Mouse (Mus musculus) embryonic facial prominence, embryonic 10.5 days (tissue): Measurements from ENCODE around the gene Cyp26a1. TPM values are rescaled to one million over a fixed set of nuclear protein-coding genes. Genes with fewer than 3 reads are reported as not detected.

Experiments used
- polyA plus RNA-seq: library from polyadenylated mRNA; unstranded; fragments of >200 nt; fragmentation: Nextera tagmentation; extraction: Ambion mirVana; gene quantifications from 2 replicates; pipeline ENCODE4 v1.2.1, GENCODE M21; 2016

The Cyp26a1 gene
- polyA plus RNA-seq, 1 experiment from 2014 or later: 28.2 TPM

Other genes starting within 250 kb of the Cyp26a1 start
- gene Exoc6, start 147.4 kb upstream of the Cyp26a1 start, polyA plus RNA-seq: 7.5 and 8.5 TPM in 2 replicates
- 4.3 and 5.9 TPM in 2 replicates for gene Cyp26c1, start 12.2 kb upstream of the Cyp26a1 start, polyA plus RNA-seq